Mouse (Mus musculus): Measurements from ENCODE around the gene Iqgap3. TPM values are rescaled to one million over a fixed set of nuclear protein-coding genes. Genes with fewer than 3 reads are reported as not detected.

The Iqgap3 gene
- polyA plus RNA-seq (2015; fragmentation: Nextera tagmentation; extraction: Ambion mirVana) = 25.2 and 26.6 TPM in 2 replicates

- no peaks in the 10 kb centered on the region for H3K27me3 ChIP-seq
- H3K9me3 ChIP-seq = no peaks in the 10 kb centered on the region
- H3K4me1 ChIP-seq = peaks cover 20% of the 10 kb centered on the region
- H3K36me3 ChIP-seq = peaks cover 14% of the 10 kb centered on the region
- peak within 1 kb of the TSS; percentile 79 for H3K4me2 ChIP-seq
- H3K4me3 ChIP-seq = peak within 1 kb of the TSS; percentile 74
- H3K27ac ChIP-seq = peak within 1 kb of the TSS; percentile 67
- WGBS = 19% methylated on average over 33 of the region's 33 CpGs
- H3K9ac ChIP-seq = peak within 1 kb of the TSS; percentile 65
- ATAC-seq (ENCODE audit: borderline replicate concordance, extremely low read depth, low FRiP score, low TSS enrichment) = peak; percentile 89
Measured at GRCm38 (mm10) chr3:88081345-88082223, at the start of gene Iqgap3. Gene Iqgap3, plus strand, starts transcription at chr3:88081971.

- WGBS = 29% methylated on average over 5 of the region's 5 CpGs
- Histone ChIP-seq H3K4me3 (no peak overlapping the region), H3K4me2 (no peak overlapping the region), H3K27me3 (peaks cover 36% of the 10 kb centered on the region), H3K9me3 (no peaks in the 10 kb centered on the region), H3K36me3 (no peaks in the 10 kb centered on the region), H3K4me1 (0 out of 2 replicates have a peak, but pooled peaks cover 9% of the 10 kb centered on the region), H3K9ac (no peak overlapping the region), H3K27ac (no peak overlapping the region)
- no peak for ATAC-seq (ENCODE audit: borderline replicate concordance, extremely low read depth, low FRiP score, low TSS enrichment)
Measured at GRCm38 (mm10) chr3:88033506-88033905, 48.3 kb upstream of the Iqgap3 start.

DNA sequence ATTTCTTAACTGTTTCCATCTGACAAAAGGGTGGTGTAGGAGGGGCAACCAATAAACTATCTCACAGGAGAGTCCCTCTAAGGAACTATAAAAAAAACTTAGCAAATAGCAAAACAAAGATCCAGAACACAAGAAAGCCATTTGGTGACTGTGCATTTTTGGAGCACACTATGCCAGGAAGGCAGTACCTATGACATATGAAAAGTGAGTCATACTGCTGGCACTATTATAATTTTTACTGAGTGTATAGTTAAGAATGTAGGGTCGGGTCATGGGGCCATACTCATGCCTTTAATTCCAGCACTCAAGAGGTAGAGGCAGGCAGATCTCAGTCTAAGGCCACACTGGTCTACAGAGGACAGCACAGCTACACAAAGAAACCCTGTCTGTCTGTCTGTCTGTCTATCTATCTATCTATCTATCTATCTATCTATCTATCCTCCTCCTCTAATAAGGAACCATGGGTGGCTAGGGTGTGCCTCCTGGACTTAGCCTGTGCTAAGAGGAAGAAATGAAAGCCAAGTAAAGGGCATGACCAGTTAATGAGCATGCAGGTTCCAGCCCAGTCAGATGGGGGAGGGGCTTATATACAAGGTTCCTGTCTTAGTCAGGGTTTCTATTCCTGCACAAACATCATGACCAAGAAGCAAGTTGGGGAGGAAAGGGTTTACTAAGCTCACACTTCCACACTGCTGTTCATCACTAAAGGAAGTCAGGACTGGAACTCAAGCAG, 46.0 kb upstream of the Iqgap3 start:
- WGBS = 52% methylated on average over 1 of the region's 1 CpGs
- no peak overlapping the region for H3K9ac ChIP-seq
- H3K36me3 ChIP-seq = no peaks in the 10 kb centered on the region
- H3K4me1 ChIP-seq = 0 out of 2 replicates have a peak, but pooled peaks cover 5% of the 10 kb centered on the region
- H3K27me3 ChIP-seq = peaks cover 38% of the 10 kb centered on the region
- no peak overlapping the region for H3K27ac ChIP-seq
- no peak overlapping the region for H3K4me3 ChIP-seq
- ATAC-seq (ENCODE audit: borderline replicate concordance, extremely low read depth, low FRiP score, low TSS enrichment) = no peak
- H3K4me2 ChIP-seq = no peak overlapping the region
- no peaks in the 10 kb centered on the region for H3K9me3 ChIP-seq

DNA sequence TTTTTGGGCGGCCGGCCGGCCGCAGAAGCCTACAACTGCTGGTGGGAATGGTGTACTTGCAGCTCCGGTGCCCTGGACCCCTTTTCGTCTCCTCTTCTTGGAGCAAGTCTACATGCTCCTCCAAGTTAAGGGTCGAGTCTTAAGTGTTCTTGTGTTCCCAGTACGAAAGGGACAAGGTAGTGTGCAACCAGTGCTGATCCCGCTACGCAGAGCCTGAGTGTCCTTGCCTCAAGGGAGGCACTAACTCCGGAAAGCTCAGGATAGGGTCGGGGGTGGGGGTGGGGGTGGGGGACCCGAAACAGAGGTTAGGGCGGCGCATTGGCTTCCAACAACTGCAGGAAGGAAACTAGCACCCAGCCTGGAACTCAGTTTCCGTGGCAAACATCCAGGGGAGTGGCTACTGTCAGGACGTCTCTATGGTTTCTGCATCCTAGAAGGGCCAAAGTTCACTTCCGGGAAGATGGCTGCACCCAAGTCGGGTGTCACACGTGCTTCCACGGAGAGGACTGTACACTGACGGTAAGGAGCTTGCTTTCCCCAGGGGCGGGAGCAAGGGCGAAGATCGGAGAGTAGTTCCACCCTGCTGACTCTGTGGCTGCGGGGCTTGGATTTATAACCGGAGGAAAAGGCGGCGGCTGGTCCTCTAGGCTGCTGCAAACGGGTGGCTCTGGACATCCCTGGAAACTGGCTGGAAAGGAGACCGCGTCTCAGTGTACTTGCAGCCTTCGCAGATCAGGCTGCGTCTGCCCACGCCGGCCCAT, 38.9 kb upstream of the Iqgap3 start, which contains the start of gene Gpatch4:
Gene Gpatch4, plus strand, starts transcription at position 448 of the 761 bp plus-strand sequence.
- Histone ChIP-seq H3K36me3 (no peaks in the 10 kb centered on the region), H3K4me3 (peak within 1 kb of the TSS; percentile 62), H3K27ac (peak within 1 kb of the TSS; percentile 26), H3K9me3 (no peaks in the 10 kb centered on the region), H3K9ac (peak within 1 kb of the TSS; percentile 41), H3K27me3 (0 out of 2 replicates have a peak, but pooled peaks cover 10% of the 10 kb centered on the region), H3K4me2 (peak within 1 kb of the TSS; percentile 67), H3K4me1 (peaks cover 15% of the 10 kb centered on the region; the same call in 1 of the 2 replicates)
- ATAC-seq (ENCODE audit: borderline replicate concordance, extremely low read depth, low FRiP score, low TSS enrichment) = peak; percentile 85
- WGBS = 9% methylated on average over 36 of the region's 36 CpGs

DNA sequence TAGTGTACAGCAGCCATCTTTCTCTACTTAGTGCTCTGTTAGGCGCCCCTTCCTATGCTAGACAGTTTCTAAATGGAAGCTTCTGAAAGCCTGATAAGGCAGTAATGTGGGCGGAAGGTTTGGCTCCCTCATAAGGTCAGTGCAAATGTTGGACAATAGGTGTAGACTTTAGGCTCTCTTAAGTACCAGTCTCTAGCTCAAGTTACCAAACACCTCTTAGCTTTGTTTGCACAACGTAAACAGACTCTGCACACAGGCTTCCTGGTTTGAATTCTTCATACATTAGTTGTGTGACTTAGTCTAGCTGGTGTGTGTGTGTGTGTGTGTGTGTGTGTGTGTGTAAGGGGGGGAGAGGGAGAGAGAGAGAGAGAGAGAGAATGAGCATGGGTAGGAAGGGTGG, 32.2 kb upstream of the Iqgap3 start:
- H3K4me2 ChIP-seq = no peak overlapping the region
- H3K4me1 ChIP-seq = peaks cover 11% of the 10 kb centered on the region; the same call in 1 of the 2 replicates
- H3K27ac ChIP-seq = peak overlapping the region; percentile 25
- no peaks in the 10 kb centered on the region for H3K27me3 ChIP-seq
- no peak overlapping the region for H3K4me3 ChIP-seq
- no peak overlapping the region for H3K9ac ChIP-seq
- 28% methylated on average over 3 of the region's 3 CpGs for whole genome bisulfite sequencing
- H3K36me3 ChIP-seq = peaks cover 25% of the 10 kb centered on the region
- no peaks in the 10 kb centered on the region for H3K9me3 ChIP-seq
- ATAC-seq (ENCODE audit: borderline replicate concordance, extremely low read depth, low FRiP score, low TSS enrichment) = no peak

- WGBS = 85% methylated on average over 6 of the region's 6 CpGs
- Histone ChIP-seq H3K9ac (peak overlapping the region; percentile 90), H3K4me2 (peak overlapping the region; percentile 80), H3K4me3 (peak overlapping the region; percentile 79; the same call in 1 of the 2 replicates), H3K9me3 (no peaks in the 10 kb centered on the region), H3K27me3 (no peaks in the 10 kb centered on the region), H3K4me1 (peaks cover 11% of the 10 kb centered on the region), H3K27ac (no peak overlapping the region), H3K36me3 (peaks cover 42% of the 10 kb centered on the region)
- no peak for ATAC-seq (ENCODE audit: borderline replicate concordance, extremely low read depth, low FRiP score, low TSS enrichment)
Measured at GRCm38 (mm10) chr3:88057030-88057429, 24.7 kb upstream of the Iqgap3 start.

GRCm38 (mm10) chr3:88057902-88058696, 23.7 kb upstream of the Iqgap3 start, which contains the start of gene Naxe:
Gene Naxe, minus strand, starts transcription at chr3:88058495.
- ATAC-seq (ENCODE audit: borderline replicate concordance, extremely low read depth, low FRiP score, low TSS enrichment) = peak; percentile 95
- Histone ChIP-seq H3K9ac (peak within 1 kb of the TSS; percentile 90), H3K27me3 (no peaks in the 10 kb centered on the region), H3K27ac (peak within 1 kb of the TSS; percentile 76), H3K36me3 (peaks cover 34% of the 10 kb centered on the region), H3K9me3 (no peaks in the 10 kb centered on the region), H3K4me3 (peak within 1 kb of the TSS; percentile 79), H3K4me2 (peak within 1 kb of the TSS; percentile 80), H3K4me1 (peaks cover 11% of the 10 kb centered on the region)
- WGBS = under 1% methylated on average over 59 of the region's 60 CpGs

DNA sequence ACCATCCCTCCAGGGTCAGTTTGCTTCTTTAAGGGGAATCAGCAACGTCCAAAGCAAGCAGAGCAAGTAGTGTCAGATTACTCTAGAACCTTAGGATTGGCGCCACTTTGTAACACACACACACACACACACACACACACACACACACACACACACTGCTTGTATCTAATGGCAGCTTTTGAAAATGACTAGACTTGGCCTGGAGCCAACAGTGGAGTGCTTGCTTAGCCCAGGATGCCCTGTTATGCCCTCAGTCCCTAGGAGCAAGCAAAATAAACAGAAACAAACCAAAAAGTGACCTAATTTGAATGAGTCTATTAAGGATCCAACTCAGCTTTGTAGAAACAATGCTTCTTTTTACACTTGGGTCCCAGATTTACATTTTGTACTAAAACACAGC, 13.4 kb upstream of the Iqgap3 start:
- no peak overlapping the region for H3K4me2 ChIP-seq
- no peak overlapping the region for H3K4me3 ChIP-seq
- no peak overlapping the region for H3K9ac ChIP-seq
- H3K9me3 ChIP-seq = no peaks in the 10 kb centered on the region
- H3K4me1 ChIP-seq = peaks cover 4% of the 10 kb centered on the region; the same call in 1 of the 2 replicates
- ATAC-seq (ENCODE audit: borderline replicate concordance, extremely low read depth, low FRiP score, low TSS enrichment) = no peak
- H3K27ac ChIP-seq = no peak overlapping the region
- H3K27me3 ChIP-seq = no peaks in the 10 kb centered on the region
- 13% methylated on average over 2 of the region's 2 CpGs for WGBS
- H3K36me3 ChIP-seq = no peaks in the 10 kb centered on the region

- 4% methylated on average over 5 of the region's 5 CpGs for WGBS
Measured at GRCm38 (mm10) chr3:88071783-88072182, 10.0 kb upstream of the Iqgap3 start.

GRCm38 (mm10) chr3:88073631-88074030, 8.1 kb upstream of the Iqgap3 start:
- Histone ChIP-seq H3K27ac (no peak overlapping the region), H3K36me3 (no peaks in the 10 kb centered on the region), H3K4me2 (no peak overlapping the region), H3K9ac (no peak overlapping the region), H3K27me3 (no peaks in the 10 kb centered on the region), H3K4me3 (no peak overlapping the region), H3K9me3 (no peaks in the 10 kb centered on the region), H3K4me1 (no peaks in the 10 kb centered on the region; the same call in 1 of the 2 replicates)
- no peak for ATAC-seq (ENCODE audit: borderline replicate concordance, extremely low read depth, low FRiP score, low TSS enrichment)
- WGBS = 61% methylated on average over 2 of the region's 2 CpGs

More at GRCm38 (mm10) chr3:88071783-88072182, 10.0 kb upstream of the Iqgap3 start:
- Histone ChIP-seq H3K4me3 (no peak overlapping the region), H3K27me3 (no peaks in the 10 kb centered on the region), H3K4me1 (peaks cover 4% of the 10 kb centered on the region; the same call in 1 of the 2 replicates), H3K9me3 (no peaks in the 10 kb centered on the region), H3K27ac (no peak overlapping the region), H3K4me2 (no peak overlapping the region), H3K36me3 (no peaks in the 10 kb centered on the region), H3K9ac (no peak overlapping the region)
- ATAC-seq (ENCODE audit: borderline replicate concordance, extremely low read depth, low FRiP score, low TSS enrichment) = peak; percentile 60; the same call in 1 of the 2 replicates

All from lung, embryonic 15.5 days (tissue).